Mouse (Mus musculus): ENCODE data around the gene A530016L24Rik. TPM values are rescaled to one million over a fixed set of nuclear protein-coding genes. Genes with fewer than 3 reads are reported as not detected.

The A530016L24Rik gene
- polyA plus RNA-seq, 1 experiment from 2014 or later: not detected

GRCm38 (mm10) chr12:112507984-112508383, 18.7 kb downstream of the A530016L24Rik start:
- Histone ChIP-seq H3K27ac (ENCODE audit: low read depth, low read length) (no peak overlapping the region), H3K4me2 (ENCODE audit: low read depth, low read length, severe bottlenecking) (no peak overlapping the region), H3K9me3 (ENCODE audit: control insufficient read depth, low read length) (no peaks in the 10 kb centered on the region)

GRCm38 (mm10) chr12:112510365-112510732, 21.1 kb downstream of the A530016L24Rik start:
- no peaks in the 10 kb centered on the region for H3K36me3 ChIP-seq (ENCODE audit: control insufficient read depth, insufficient read depth, low read length)
- no peak; the same call in 1 of the 2 replicates for ATAC-seq (replicated peaks; ENCODE audit: low FRiP score)
- H3K4me1 ChIP-seq (replicated peaks; ENCODE audit: control insufficient read depth, insufficient read depth, low read length): no peaks in the 10 kb centered on the region; the same call in 1 of the 2 replicates
- no peak overlapping the region for H3K9ac ChIP-seq (ENCODE audit: low read length)
- no peak for DNase-seq (ENCODE audit: low spot score)
- no peaks in the 10 kb centered on the region for H3K9me3 ChIP-seq (ENCODE audit: control insufficient read depth, low read length)
- H3K4me3 ChIP-seq (ENCODE audit: low read depth, low read length): no peak overlapping the region
- H3K27me3 ChIP-seq (ENCODE audit: control insufficient read depth, insufficient read depth, low read length): peaks cover 18% of the 10 kb centered on the region
- no peak overlapping the region for H3K27ac ChIP-seq (ENCODE audit: low read depth, low read length)
- 34% methylated on average over 7 of the region's 7 CpGs for WGBS
- H3K4me2 ChIP-seq (ENCODE audit: low read depth, low read length, severe bottlenecking): peak overlapping the region; percentile 54

More at GRCm38 (mm10) chr12:112507984-112508383, 18.7 kb downstream of the A530016L24Rik start:
- DNase-seq (ENCODE audit: low spot score) (no peak), ATAC-seq (replicated peaks; ENCODE audit: low FRiP score) (no peak)
- no peaks in the 10 kb centered on the region for H3K36me3 ChIP-seq (ENCODE audit: control insufficient read depth, insufficient read depth, low read length)
- H3K9ac ChIP-seq (ENCODE audit: low read length): no peak overlapping the region
- H3K4me3 ChIP-seq (ENCODE audit: low read depth, low read length): no peak overlapping the region
- no peaks in the 10 kb centered on the region; the same call in 1 of the 2 replicates for H3K4me1 ChIP-seq (replicated peaks; ENCODE audit: control insufficient read depth, insufficient read depth, low read length)
- H3K27me3 ChIP-seq (ENCODE audit: control insufficient read depth, insufficient read depth, low read length): peaks cover 18% of the 10 kb centered on the region
- 93% methylated on average over 3 of the region's 3 CpGs for WGBS

GRCm38 (mm10) chr12:112510733-112511372, 21.6 kb downstream of the A530016L24Rik start:
- Histone ChIP-seq H3K9me3 (ENCODE audit: control insufficient read depth, low read length) (no peaks in the 10 kb centered on the region), H3K27me3 (ENCODE audit: control insufficient read depth, insufficient read depth, low read length) (peaks cover 18% of the 10 kb centered on the region), H3K27ac (ENCODE audit: low read depth, low read length) (0 out of 2 replicates have a peak overlapping the region, but pooled peaks have one; percentile 15), H3K4me3 (ENCODE audit: low read depth, low read length) (peak overlapping the region; percentile 26), H3K36me3 (ENCODE audit: control insufficient read depth, insufficient read depth, low read length) (no peaks in the 10 kb centered on the region), H3K4me2 (ENCODE audit: low read depth, low read length, severe bottlenecking) (peak overlapping the region; percentile 54), H3K4me1 (replicated peaks; ENCODE audit: control insufficient read depth, insufficient read depth, low read length) (no peaks in the 10 kb centered on the region; the same call in 1 of the 2 replicates), H3K9ac (ENCODE audit: low read length) (no peak overlapping the region)
- DNase-seq (ENCODE audit: low spot score): peak; percentile 68
- peak; percentile 39; the same call in 1 of the 2 replicates for ATAC-seq (replicated peaks; ENCODE audit: low FRiP score)
- 2% methylated on average over 62 of the region's 62 CpGs for WGBS

- Histone ChIP-seq H3K9me3 (ENCODE audit: control insufficient read depth, low read length) (no peaks in the 10 kb centered on the region), H3K36me3 (ENCODE audit: control insufficient read depth, insufficient read depth, low read length) (no peaks in the 10 kb centered on the region), H3K4me2 (ENCODE audit: low read depth, low read length, severe bottlenecking) (no peak overlapping the region), H3K27ac (ENCODE audit: low read depth, low read length) (no peak overlapping the region), H3K4me3 (ENCODE audit: low read depth, low read length) (no peak overlapping the region), H3K9ac (ENCODE audit: low read length) (no peak overlapping the region), H3K27me3 (ENCODE audit: control insufficient read depth, insufficient read depth, low read length) (peaks cover 18% of the 10 kb centered on the region), H3K4me1 (replicated peaks; ENCODE audit: control insufficient read depth, insufficient read depth, low read length) (peaks cover 5% of the 10 kb centered on the region; the same call in 1 of the 2 replicates)
- DNase-seq (ENCODE audit: low spot score) (no peak), ATAC-seq (replicated peaks; ENCODE audit: low FRiP score) (no peak)
- WGBS: 56% methylated on average over 3 of the region's 3 CpGs
Measured at GRCm38 (mm10) chr12:112514897-112515296, 25.6 kb downstream of the A530016L24Rik start.

GRCm38 (mm10) chr12:112516697-112517337, 27.6 kb downstream of the A530016L24Rik start, which contains the start of gene Tmem179:
Gene Tmem179, minus strand, starts transcription at chr12:112516747.
- Histone ChIP-seq H3K36me3 (ENCODE audit: control insufficient read depth, insufficient read depth, low read length) (no peaks in the 10 kb centered on the region), H3K4me1 (replicated peaks; ENCODE audit: control insufficient read depth, insufficient read depth, low read length) (peaks cover 5% of the 10 kb centered on the region; the same call in 1 of the 2 replicates), H3K4me2 (ENCODE audit: low read depth, low read length, severe bottlenecking) (0 out of 2 replicates have a peak within 1 kb of the TSS, but pooled peaks have one; percentile 2), H3K27me3 (ENCODE audit: control insufficient read depth, insufficient read depth, low read length) (peaks cover 3% of the 10 kb centered on the region; the same call in 1 of the 2 replicates), H3K4me3 (ENCODE audit: low read depth, low read length) (no peak within 1 kb of the TSS), H3K9me3 (ENCODE audit: control insufficient read depth, low read length) (no peaks in the 10 kb centered on the region), H3K9ac (ENCODE audit: low read length) (peak within 1 kb of the TSS; percentile 4; the same call in 1 of the 2 replicates), H3K27ac (ENCODE audit: low read depth, low read length) (no peak within 1 kb of the TSS)
- ATAC-seq (replicated peaks; ENCODE audit: low FRiP score) (peak; percentile 65), DNase-seq (ENCODE audit: low spot score) (peak; percentile 75)
- 13% methylated on average over 14 of the region's 14 CpGs for WGBS

- Histone ChIP-seq H3K4me3 (ENCODE audit: low read depth, low read length) (no peak overlapping the region), H3K9ac (ENCODE audit: low read length) (no peak overlapping the region), H3K4me1 (replicated peaks; ENCODE audit: control insufficient read depth, insufficient read depth, low read length) (peaks cover 5% of the 10 kb centered on the region; the same call in 1 of the 2 replicates), H3K4me2 (ENCODE audit: low read depth, low read length, severe bottlenecking) (no peak overlapping the region), H3K27me3 (ENCODE audit: control insufficient read depth, insufficient read depth, low read length) (no peaks in the 10 kb centered on the region), H3K36me3 (ENCODE audit: control insufficient read depth, insufficient read depth, low read length) (no peaks in the 10 kb centered on the region), H3K27ac (ENCODE audit: low read depth, low read length) (no peak overlapping the region), H3K9me3 (ENCODE audit: control insufficient read depth, low read length) (no peaks in the 10 kb centered on the region)
- ATAC-seq (replicated peaks; ENCODE audit: low FRiP score) (no peak), DNase-seq (ENCODE audit: low spot score) (no peak)
- WGBS: 53% methylated on average over 4 of the region's 4 CpGs
Measured at GRCm38 (mm10) chr12:112518105-112518504, 28.9 kb downstream of the A530016L24Rik start.

- DNase-seq (ENCODE audit: low spot score) (no peak), ATAC-seq (replicated peaks; ENCODE audit: low FRiP score) (no peak)
- no peaks in the 10 kb centered on the region for H3K9me3 ChIP-seq (ENCODE audit: control insufficient read depth, low read length)
- no peaks in the 10 kb centered on the region for H3K27me3 ChIP-seq (ENCODE audit: control insufficient read depth, insufficient read depth, low read length)
- H3K9ac ChIP-seq (ENCODE audit: low read length): no peak overlapping the region
- no peak overlapping the region for H3K27ac ChIP-seq (ENCODE audit: low read depth, low read length)
- WGBS: 73% methylated on average over 4 of the region's 4 CpGs
- H3K4me3 ChIP-seq (ENCODE audit: low read depth, low read length): no peak overlapping the region
- no peak overlapping the region for H3K4me2 ChIP-seq (ENCODE audit: low read depth, low read length, severe bottlenecking)
- H3K36me3 ChIP-seq (ENCODE audit: control insufficient read depth, insufficient read depth, low read length): no peaks in the 10 kb centered on the region
- no peaks in the 10 kb centered on the region for H3K4me1 ChIP-seq (replicated peaks; ENCODE audit: control insufficient read depth, insufficient read depth, low read length)
Measured at GRCm38 (mm10) chr12:112533758-112534157, 44.5 kb downstream of the A530016L24Rik start.

GRCm38 (mm10) chr12:112537233-112537632, 48.0 kb downstream of the A530016L24Rik start:
- no peaks in the 10 kb centered on the region for H3K27me3 ChIP-seq (ENCODE audit: control insufficient read depth, insufficient read depth, low read length)
- H3K4me2 ChIP-seq (ENCODE audit: low read depth, low read length, severe bottlenecking): no peak overlapping the region
- H3K27ac ChIP-seq (ENCODE audit: low read depth, low read length): no peak overlapping the region
- H3K36me3 ChIP-seq (ENCODE audit: control insufficient read depth, insufficient read depth, low read length): no peaks in the 10 kb centered on the region
- 79% methylated on average over 6 of the region's 6 CpGs for WGBS
- H3K4me1 ChIP-seq (replicated peaks; ENCODE audit: control insufficient read depth, insufficient read depth, low read length): peaks cover 11% of the 10 kb centered on the region
- H3K4me3 ChIP-seq (ENCODE audit: low read depth, low read length): no peak overlapping the region
- H3K9ac ChIP-seq (ENCODE audit: low read length): no peak overlapping the region
- no peak for ATAC-seq (replicated peaks; ENCODE audit: low FRiP score)
- H3K9me3 ChIP-seq (ENCODE audit: control insufficient read depth, low read length): no peaks in the 10 kb centered on the region
- no peak for DNase-seq (ENCODE audit: low spot score)
